Mouse (Mus musculus): Measurements from ENCODE around the gene Tfap2c.
A peak's percentile ranks its signal among the peaks of the same experiment; 100 is the strongest.

Tfap2c gene

GRCm38 (mm10) chr2:172549371-172550155 is at the start of gene Tfap2c:
Gene Tfap2c (plus strand): TSS chr2:172549593.
- no peak for DNase-seq

GRCm38 (mm10) chr2:172500752-172501316 is 48.6 kb upstream of the Tfap2c start:
- DNase-seq, result no peak

GRCm38 (mm10) chr2:172501341-172501740 is 48.1 kb upstream of the Tfap2c start:
- no peak for DNase-seq

GRCm38 (mm10) chr2:172502168-172502567 is 47.2 kb upstream of the Tfap2c start:
- DNase-seq, result no peak

- DNase-seq, result no peak
These were observed 43.3 kb upstream of the Tfap2c start for GRCm38 (mm10) chr2:172506121-172506520.

- DNase-seq, result no peak
These were observed 39.2 kb upstream of the Tfap2c start for GRCm38 (mm10) chr2:172510056-172510712.

GRCm38 (mm10) chr2:172510899-172511298 is 38.5 kb upstream of the Tfap2c start:
- no peak for DNase-seq

GRCm38 (mm10) chr2:172516407-172516992 is 32.9 kb upstream of the Tfap2c start:
- DNase-seq, result no peak

GRCm38 (mm10) chr2:172520616-172521371 is 28.6 kb upstream of the Tfap2c start:
- DNase-seq, result no peak

- no peak for DNase-seq
These were observed 26.9 kb upstream of the Tfap2c start for GRCm38 (mm10) chr2:172522528-172522927.

- no peak for DNase-seq
These were observed 22.2 kb upstream of the Tfap2c start for GRCm38 (mm10) chr2:172527175-172527574.

- DNase-seq, result no peak
These were observed 5.4 kb upstream of the Tfap2c start for GRCm38 (mm10) chr2:172543987-172544386.

GRCm38 (mm10) chr2:172544601-172545127 is 4.7 kb upstream of the Tfap2c start:
- no peak for DNase-seq

- no peak for DNase-seq
These were observed 3.7 kb upstream of the Tfap2c start for GRCm38 (mm10) chr2:172545592-172546235.

- DNase-seq, result no peak
These were observed 2.8 kb upstream of the Tfap2c start for GRCm38 (mm10) chr2:172546551-172546950.

GRCm38 (mm10) chr2:172547116-172547515 is 2.3 kb upstream of the Tfap2c start:
- DNase-seq, result no peak

GRCm38 (mm10) chr2:172547807-172548586 is 1.4 kb upstream of the Tfap2c start:
- no peak for DNase-seq

GRCm38 (mm10) chr2:172548672-172549255 is 629 bp upstream of the Tfap2c start:
- DNase-seq, result no peak

- DNase-seq, result peak; percentile 4
These were observed 1.1 kb downstream of the Tfap2c start for GRCm38 (mm10) chr2:172550364-172551080.

- DNase-seq, result no peak
These were observed 1.8 kb downstream of the Tfap2c start for GRCm38 (mm10) chr2:172551081-172551720.
